Mouse (Mus musculus): ENCODE results near the gene Proser1. TPM values are rescaled to one million over a fixed set of nuclear protein-coding genes. Genes with fewer than 3 reads are reported as not detected.

The Proser1 gene
- polyA plus RNA-seq, 1 experiment: 31.3 TPM

DNA sequence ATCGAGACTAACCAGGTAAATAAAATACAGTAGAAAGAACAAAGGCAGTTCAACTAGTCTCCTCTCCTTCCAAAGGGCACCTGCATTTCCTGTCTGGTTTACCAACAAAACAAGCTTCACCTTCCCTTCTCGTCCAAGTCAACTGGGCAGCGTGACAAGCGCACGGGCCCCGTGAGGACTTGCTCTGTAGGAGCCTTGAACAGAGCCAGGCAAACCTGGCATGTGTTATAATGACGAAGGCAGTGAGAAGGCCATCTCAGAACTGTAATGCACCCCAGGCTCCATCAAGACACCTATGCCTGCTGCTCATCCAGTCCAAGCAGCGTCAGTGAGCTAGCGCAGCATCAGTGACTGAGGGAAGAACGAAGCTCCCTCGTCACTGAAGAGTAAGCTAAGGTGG, 12.8 kb upstream of the Proser1 start:
- Histone ChIP-seq H3K4me3 (ENCODE audit: low read depth, low read length) (no peak overlapping the region), H3K9ac (ENCODE audit: low read depth, poor library complexity, severe bottlenecking) (no peak overlapping the region), H3K27me3 (ENCODE audit: control insufficient read depth, insufficient read depth, low read length, poor library complexity, severe bottlenecking) (no peaks in the 10 kb centered on the region), H3K27ac (ENCODE audit: insufficient read depth, low read length) (no peak overlapping the region), H3K36me3 (ENCODE audit: control insufficient read depth, insufficient read depth, low read length, poor library complexity, severe bottlenecking) (peaks cover 19% of the 10 kb centered on the region), H3K4me1 (ENCODE audit: control insufficient read depth, insufficient read depth, low read length) (peaks cover 2% of the 10 kb centered on the region), H3K9me3 (replicated peaks; ENCODE audit: control insufficient read depth, insufficient read depth, low read length, poor library complexity, severe bottlenecking) (0 out of 2 replicates have a peak, but pooled peaks cover 3% of the 10 kb centered on the region)
- TF ChIP-seq CTCF (IDR thresholded peaks at IDR 0.05; ENCODE audit: low read depth, low read length) (no peak), POLR2A (IDR thresholded peaks at IDR 0.05; ENCODE audit: insufficient read depth, low read length) (no peak), EP300 (IDR thresholded peaks at IDR 0.05; ENCODE audit: insufficient read depth, low read depth, low read length) (no peak)

DNA sequence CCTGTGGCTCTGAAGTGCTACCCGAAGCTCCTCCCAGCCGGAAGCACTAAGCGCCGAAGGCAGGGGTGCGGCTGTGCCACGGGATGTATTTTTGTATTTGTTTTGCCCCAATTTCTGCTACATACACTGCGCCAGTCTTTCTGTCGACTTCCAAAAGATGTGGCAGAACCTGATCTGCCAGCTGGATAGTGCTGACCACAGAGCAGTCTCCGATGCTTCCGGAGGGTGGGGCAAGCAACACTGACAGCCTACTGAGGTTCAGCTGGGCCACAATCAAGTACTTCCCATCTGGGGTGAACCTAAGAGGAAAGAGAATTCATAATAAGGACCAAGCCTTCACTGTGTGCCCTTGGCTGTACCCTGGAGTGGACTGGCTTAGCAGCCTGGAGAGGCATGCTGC, 11.1 kb upstream of the Proser1 start:
- Histone ChIP-seq H3K27me3 (ENCODE audit: control insufficient read depth, insufficient read depth, low read length, poor library complexity, severe bottlenecking) (no peaks in the 10 kb centered on the region), H3K36me3 (ENCODE audit: control insufficient read depth, insufficient read depth, low read length, poor library complexity, severe bottlenecking) (peaks cover 21% of the 10 kb centered on the region), H3K9ac (ENCODE audit: low read depth, poor library complexity, severe bottlenecking) (no peak overlapping the region), H3K4me1 (ENCODE audit: control insufficient read depth, insufficient read depth, low read length) (peaks cover 6% of the 10 kb centered on the region), H3K9me3 (replicated peaks; ENCODE audit: control insufficient read depth, insufficient read depth, low read length, poor library complexity, severe bottlenecking) (0 out of 2 replicates have a peak, but pooled peaks cover 3% of the 10 kb centered on the region), H3K27ac (ENCODE audit: insufficient read depth, low read length) (no peak overlapping the region), H3K4me3 (ENCODE audit: low read depth, low read length) (no peak overlapping the region)
- TF ChIP-seq EP300 (IDR thresholded peaks at IDR 0.05; ENCODE audit: insufficient read depth, low read depth, low read length): no peak
- no peak for TF ChIP-seq CTCF (IDR thresholded peaks at IDR 0.05; ENCODE audit: low read depth, low read length)
- no peak for TF ChIP-seq POLR2A (IDR thresholded peaks at IDR 0.05; ENCODE audit: insufficient read depth, low read length)

DNA sequence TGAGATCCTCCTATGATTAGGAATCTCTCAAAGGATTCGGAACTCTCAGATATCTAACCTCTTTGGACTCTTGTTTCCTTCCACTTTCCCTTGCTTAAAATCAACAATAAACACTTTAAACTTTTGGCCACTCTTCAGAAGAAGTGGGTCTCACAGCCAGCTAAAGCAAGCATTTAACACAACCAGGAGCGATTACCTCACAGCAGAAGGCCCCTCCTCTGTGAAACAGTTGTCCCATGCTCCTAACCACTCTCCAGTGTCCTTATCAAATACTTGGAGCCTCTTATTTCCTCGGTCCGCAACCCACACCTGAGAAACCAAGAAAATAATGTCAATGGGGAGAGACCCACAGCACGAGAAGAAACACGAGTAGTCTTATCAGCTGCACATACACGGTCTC, 10.1 kb upstream of the Proser1 start:
- H3K9me3 ChIP-seq (replicated peaks; ENCODE audit: control insufficient read depth, insufficient read depth, low read length, poor library complexity, severe bottlenecking): 0 out of 2 replicates have a peak, but pooled peaks cover 3% of the 10 kb centered on the region
- TF ChIP-seq POLR2A (IDR thresholded peaks at IDR 0.05; ENCODE audit: insufficient read depth, low read length) (no peak), CTCF (IDR thresholded peaks at IDR 0.05; ENCODE audit: low read depth, low read length) (no peak), EP300 (IDR thresholded peaks at IDR 0.05; ENCODE audit: insufficient read depth, low read depth, low read length) (no peak)

DNA sequence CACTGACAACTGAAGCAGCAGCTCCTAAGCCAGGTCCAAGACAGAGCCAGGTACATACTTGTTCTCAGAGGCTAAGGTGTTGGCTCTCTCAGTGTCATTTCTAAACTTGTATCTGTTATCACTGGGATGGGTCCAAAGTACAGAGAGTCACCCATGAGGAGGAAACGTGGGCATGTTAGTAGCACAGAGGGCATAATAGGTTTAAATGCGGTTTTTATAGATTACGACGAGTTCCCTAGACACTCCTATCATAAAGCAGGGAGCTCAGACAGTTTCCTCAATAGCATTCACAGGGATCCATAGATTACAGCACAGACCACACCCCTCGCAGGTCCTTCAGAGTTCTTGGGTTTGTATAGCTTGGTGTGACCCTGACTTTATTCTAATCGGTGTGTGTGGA, 9.5 kb upstream of the Proser1 start:
- TF ChIP-seq EP300 (IDR thresholded peaks at IDR 0.05; ENCODE audit: insufficient read depth, low read depth, low read length) (no peak), POLR2A (IDR thresholded peaks at IDR 0.05; ENCODE audit: insufficient read depth, low read length) (no peak), CTCF (IDR thresholded peaks at IDR 0.05; ENCODE audit: low read depth, low read length) (no peak)
- peaks cover 21% of the 10 kb centered on the region for H3K36me3 ChIP-seq (ENCODE audit: control insufficient read depth, insufficient read depth, low read length, poor library complexity, severe bottlenecking)

More for the DNA sequence above, 10.1 kb upstream of the Proser1 start:
- no peaks in the 10 kb centered on the region for H3K27me3 ChIP-seq (ENCODE audit: control insufficient read depth, insufficient read depth, low read length, poor library complexity, severe bottlenecking)
- H3K4me3 ChIP-seq (ENCODE audit: low read depth, low read length): no peak overlapping the region
- no peak overlapping the region for H3K9ac ChIP-seq (ENCODE audit: low read depth, poor library complexity, severe bottlenecking)
- peaks cover 21% of the 10 kb centered on the region for H3K36me3 ChIP-seq (ENCODE audit: control insufficient read depth, insufficient read depth, low read length, poor library complexity, severe bottlenecking)
- H3K27ac ChIP-seq (ENCODE audit: insufficient read depth, low read length): no peak overlapping the region
- peaks cover 9% of the 10 kb centered on the region for H3K4me1 ChIP-seq (ENCODE audit: control insufficient read depth, insufficient read depth, low read length)

DNA sequence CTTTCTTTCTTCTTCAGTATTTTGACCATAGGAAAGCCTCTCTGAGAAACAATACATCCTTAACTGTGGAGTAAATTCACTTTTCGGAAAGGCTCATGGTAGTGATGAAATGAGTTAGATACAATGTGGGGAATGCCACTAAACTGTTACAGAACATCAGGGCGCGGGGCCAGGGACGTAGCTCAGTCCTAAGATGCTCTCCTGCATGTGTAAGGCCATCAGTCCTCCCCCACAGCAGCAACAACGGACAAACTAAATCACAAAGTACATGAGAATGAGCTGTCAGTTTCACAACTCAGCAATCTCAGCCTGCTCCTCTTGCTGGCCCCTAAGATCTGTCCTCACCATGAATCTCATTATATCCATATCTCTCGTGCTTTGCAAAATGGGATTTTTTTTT, 8.9 kb upstream of the Proser1 start:
- peaks cover 10% of the 10 kb centered on the region for H3K4me1 ChIP-seq (ENCODE audit: control insufficient read depth, insufficient read depth, low read length)
- no peaks in the 10 kb centered on the region for H3K27me3 ChIP-seq (ENCODE audit: control insufficient read depth, insufficient read depth, low read length, poor library complexity, severe bottlenecking)
- H3K27ac ChIP-seq (ENCODE audit: insufficient read depth, low read length): no peak overlapping the region
- H3K9me3 ChIP-seq (replicated peaks; ENCODE audit: control insufficient read depth, insufficient read depth, low read length, poor library complexity, severe bottlenecking): 0 out of 2 replicates have a peak, but pooled peaks cover 3% of the 10 kb centered on the region
- peaks cover 21% of the 10 kb centered on the region for H3K36me3 ChIP-seq (ENCODE audit: control insufficient read depth, insufficient read depth, low read length, poor library complexity, severe bottlenecking)
- no peak for TF ChIP-seq CTCF (IDR thresholded peaks at IDR 0.05; ENCODE audit: low read depth, low read length)
- TF ChIP-seq POLR2A (IDR thresholded peaks at IDR 0.05; ENCODE audit: insufficient read depth, low read length): no peak
- TF ChIP-seq EP300 (IDR thresholded peaks at IDR 0.05; ENCODE audit: insufficient read depth, low read depth, low read length): no peak
- H3K4me3 ChIP-seq (ENCODE audit: low read depth, low read length): no peak overlapping the region
- H3K9ac ChIP-seq (ENCODE audit: low read depth, poor library complexity, severe bottlenecking): no peak overlapping the region

More for the DNA sequence above, 9.5 kb upstream of the Proser1 start:
- H3K9me3 ChIP-seq (replicated peaks; ENCODE audit: control insufficient read depth, insufficient read depth, low read length, poor library complexity, severe bottlenecking): 0 out of 2 replicates have a peak, but pooled peaks cover 3% of the 10 kb centered on the region
- H3K27me3 ChIP-seq (ENCODE audit: control insufficient read depth, insufficient read depth, low read length, poor library complexity, severe bottlenecking): no peaks in the 10 kb centered on the region
- peaks cover 9% of the 10 kb centered on the region for H3K4me1 ChIP-seq (ENCODE audit: control insufficient read depth, insufficient read depth, low read length)
- no peak overlapping the region for H3K4me3 ChIP-seq (ENCODE audit: low read depth, low read length)
- H3K27ac ChIP-seq (ENCODE audit: insufficient read depth, low read length): no peak overlapping the region
- no peak overlapping the region for H3K9ac ChIP-seq (ENCODE audit: low read depth, poor library complexity, severe bottlenecking)

DNA sequence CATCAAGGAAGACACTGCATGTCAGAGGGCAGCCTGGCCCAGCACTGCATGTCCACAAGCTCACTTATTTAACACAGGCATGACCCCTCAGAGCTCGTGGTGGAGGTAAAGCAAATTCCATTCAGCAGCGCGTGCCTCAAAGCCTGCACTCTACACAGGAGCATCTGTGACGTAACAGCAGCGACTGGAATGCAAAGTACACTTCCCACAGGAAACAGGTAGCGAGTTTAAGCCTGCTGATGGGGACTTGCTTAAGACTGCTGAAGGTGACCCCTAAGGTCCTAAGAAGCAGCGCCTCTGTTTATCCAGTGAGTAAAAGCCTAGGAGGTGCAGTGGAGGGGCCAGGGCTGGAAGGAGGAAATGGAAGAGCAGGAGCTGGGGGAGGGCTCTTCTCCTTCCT, 8.5 kb upstream of the Proser1 start:
- Histone ChIP-seq H3K9ac (ENCODE audit: low read depth, poor library complexity, severe bottlenecking) (no peak overlapping the region), H3K27ac (ENCODE audit: insufficient read depth, low read length) (no peak overlapping the region), H3K4me3 (ENCODE audit: low read depth, low read length) (no peak overlapping the region), H3K9me3 (replicated peaks; ENCODE audit: control insufficient read depth, insufficient read depth, low read length, poor library complexity, severe bottlenecking) (0 out of 2 replicates have a peak, but pooled peaks cover 3% of the 10 kb centered on the region), H3K36me3 (ENCODE audit: control insufficient read depth, insufficient read depth, low read length, poor library complexity, severe bottlenecking) (peaks cover 25% of the 10 kb centered on the region), H3K27me3 (ENCODE audit: control insufficient read depth, insufficient read depth, low read length, poor library complexity, severe bottlenecking) (no peaks in the 10 kb centered on the region), H3K4me1 (ENCODE audit: control insufficient read depth, insufficient read depth, low read length) (peaks cover 10% of the 10 kb centered on the region)
- TF ChIP-seq POLR2A (IDR thresholded peaks at IDR 0.05; ENCODE audit: insufficient read depth, low read length) (no peak), EP300 (IDR thresholded peaks at IDR 0.05; ENCODE audit: insufficient read depth, low read depth, low read length) (no peak), CTCF (IDR thresholded peaks at IDR 0.05; ENCODE audit: low read depth, low read length) (no peak)
